Mouse (Mus musculus): ENCODE data around the gene Vasn. TPM values are rescaled to one million over a fixed set of nuclear protein-coding genes. Genes with fewer than 3 reads are reported as not detected.

Vasn gene
- polyA plus RNA-seq, 1 experiment, result 8.1 TPM

DNA sequence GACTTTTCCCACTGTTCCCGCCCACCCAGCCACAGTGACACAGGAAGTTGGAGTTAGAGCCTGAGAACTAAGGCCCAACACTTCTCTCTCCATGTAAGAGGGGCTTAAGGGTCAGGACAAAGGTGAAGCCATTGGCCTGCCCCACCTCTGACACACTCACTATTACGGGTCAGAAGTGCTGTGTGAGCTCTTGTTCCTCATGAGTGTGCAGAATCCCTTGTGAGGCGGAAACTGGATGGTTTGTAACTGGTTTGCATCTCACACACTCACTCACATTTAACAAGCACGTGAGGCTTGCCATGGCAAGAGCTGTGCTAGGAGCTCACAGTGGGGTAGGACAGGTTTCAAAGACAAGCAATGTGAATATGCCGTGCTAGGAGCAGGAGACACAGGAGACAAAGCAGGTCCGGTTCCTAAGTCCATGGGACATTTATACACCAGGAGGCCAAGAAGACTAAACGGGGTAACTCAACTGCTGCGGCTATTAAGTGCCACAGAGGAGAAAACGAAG is 16.9 kb downstream of the Vasn start:
- TF ChIP-seq POLR2A (IDR thresholded peaks at IDR 0.05; ENCODE audit: control insufficient read depth, extremely low read depth, insufficient read depth, low read length, poor library complexity) (no peak), CTCF (IDR thresholded peaks at IDR 0.05; ENCODE audit: borderline replicate concordance, control insufficient read depth, extremely low read depth, insufficient read depth, low read length, poor library complexity) (no peak)
- Histone ChIP-seq H3K27me3 (ENCODE audit: control insufficient read depth, insufficient read depth, low read length) (no peaks in the 10 kb centered on the region), H3K27ac (ENCODE audit: control insufficient read depth, insufficient read depth, low read length) (no peak overlapping the region), H3K36me3 (ENCODE audit: control insufficient read depth, insufficient read depth, low read length) (peaks cover 45% of the 10 kb centered on the region), H3K4me3 (ENCODE audit: control insufficient read depth, insufficient read depth, low read length) (no peak overlapping the region), H3K4me1 (replicated peaks; ENCODE audit: control insufficient read depth, insufficient read depth, low read length) (peaks cover 9% of the 10 kb centered on the region; the same call in 1 of the 2 replicates)
- WGBS, result 91% methylated on average over 9 of the region's 9 CpGs
- no peak for DNase-seq

DNA sequence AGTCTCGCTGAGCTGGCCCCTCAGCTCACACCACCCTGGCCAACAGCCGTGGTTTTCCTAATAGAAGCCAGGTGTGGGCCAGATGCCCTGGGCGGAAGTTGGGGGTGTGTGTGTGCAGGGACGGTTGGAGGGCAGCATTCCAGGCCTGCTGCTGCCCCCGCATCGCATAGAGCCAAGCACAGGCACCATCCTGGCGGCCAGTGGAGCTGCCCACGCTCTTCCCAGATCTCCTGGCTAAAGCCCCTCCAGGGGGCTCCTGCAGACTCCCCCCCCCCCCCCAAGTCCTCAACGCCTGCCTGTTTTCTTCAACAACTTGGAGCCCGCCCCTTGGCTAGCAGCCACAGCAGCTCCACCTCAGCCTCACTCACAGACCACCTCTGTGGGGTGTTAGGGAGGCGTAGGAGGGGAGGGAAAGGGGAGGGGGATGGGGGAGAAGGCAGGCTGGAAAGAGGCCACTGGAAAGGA is 19.1 kb downstream of the Vasn start:
- H3K4me3 ChIP-seq (ENCODE audit: control insufficient read depth, insufficient read depth, low read length), result no peak overlapping the region
- WGBS, result 37% methylated on average over 11 of the region's 11 CpGs
- no peak for TF ChIP-seq CTCF (IDR thresholded peaks at IDR 0.05; ENCODE audit: borderline replicate concordance, control insufficient read depth, extremely low read depth, insufficient read depth, low read length, poor library complexity)
- TF ChIP-seq POLR2A (IDR thresholded peaks at IDR 0.05; ENCODE audit: control insufficient read depth, extremely low read depth, insufficient read depth, low read length, poor library complexity), result no peak
- H3K36me3 ChIP-seq (ENCODE audit: control insufficient read depth, insufficient read depth, low read length), result peaks cover 46% of the 10 kb centered on the region
- H3K27me3 ChIP-seq (ENCODE audit: control insufficient read depth, insufficient read depth, low read length), result no peaks in the 10 kb centered on the region
- no peak overlapping the region for H3K27ac ChIP-seq (ENCODE audit: control insufficient read depth, insufficient read depth, low read length)
- DNase-seq, result no peak
- H3K4me1 ChIP-seq (replicated peaks; ENCODE audit: control insufficient read depth, insufficient read depth, low read length), result peaks cover 9% of the 10 kb centered on the region; the same call in 1 of the 2 replicates

DNA sequence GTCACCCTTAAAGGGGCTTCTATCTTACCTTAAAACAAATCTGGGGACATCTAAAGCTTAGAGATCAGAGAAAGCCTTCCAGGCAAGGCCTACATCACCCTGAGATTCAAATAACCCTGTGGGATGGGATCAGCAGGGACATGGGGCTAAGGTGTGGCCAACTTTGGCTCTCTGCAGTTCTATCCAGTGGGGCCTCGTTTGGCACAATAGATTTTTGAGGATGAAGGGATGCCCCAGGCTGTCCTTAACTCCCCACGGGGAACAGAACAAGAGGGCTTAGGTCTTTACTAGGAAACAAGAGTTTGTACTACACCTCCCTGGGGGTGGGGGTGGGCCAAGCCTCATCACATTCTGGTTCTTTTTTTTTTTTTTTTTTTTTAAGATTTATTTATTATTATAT is 19.6 kb downstream of the Vasn start:
- no peak for DNase-seq
- Histone ChIP-seq H3K27me3 (ENCODE audit: control insufficient read depth, insufficient read depth, low read length) (no peaks in the 10 kb centered on the region), H3K27ac (ENCODE audit: control insufficient read depth, insufficient read depth, low read length) (no peak overlapping the region), H3K4me3 (ENCODE audit: control insufficient read depth, insufficient read depth, low read length) (no peak overlapping the region), H3K4me1 (replicated peaks; ENCODE audit: control insufficient read depth, insufficient read depth, low read length) (peaks cover 9% of the 10 kb centered on the region; the same call in 1 of the 2 replicates), H3K36me3 (ENCODE audit: control insufficient read depth, insufficient read depth, low read length) (peaks cover 49% of the 10 kb centered on the region)
- TF ChIP-seq POLR2A (IDR thresholded peaks at IDR 0.05; ENCODE audit: control insufficient read depth, extremely low read depth, insufficient read depth, low read length, poor library complexity), result no peak
- TF ChIP-seq CTCF (IDR thresholded peaks at IDR 0.05; ENCODE audit: borderline replicate concordance, control insufficient read depth, extremely low read depth, insufficient read depth, low read length, poor library complexity), result no peak
- 75% methylated on average over 2 of the region's 2 CpGs for WGBS

DNA sequence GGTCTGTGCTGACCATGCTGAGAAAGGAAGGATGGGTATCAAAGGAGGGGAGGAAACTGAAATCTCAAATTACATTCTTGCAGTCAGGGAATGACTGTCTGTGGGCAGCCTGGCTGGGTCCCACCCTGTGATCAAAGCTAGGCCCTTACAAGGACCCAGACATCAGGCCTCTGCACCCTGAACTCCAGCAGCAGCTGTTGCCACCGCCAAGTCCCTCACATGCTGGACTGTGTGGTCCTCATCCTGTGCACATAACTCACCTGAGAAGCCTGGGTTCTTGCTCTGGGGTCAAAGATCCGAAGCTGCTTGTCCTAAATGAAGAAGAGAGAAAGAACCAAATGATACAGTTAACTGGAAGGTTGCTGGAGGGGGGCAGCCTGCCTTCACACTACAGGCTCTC is 21.9 kb downstream of the Vasn start:
- peaks cover 9% of the 10 kb centered on the region; the same call in 1 of the 2 replicates for H3K4me1 ChIP-seq (replicated peaks; ENCODE audit: control insufficient read depth, insufficient read depth, low read length)
- no peak overlapping the region for H3K27ac ChIP-seq (ENCODE audit: control insufficient read depth, insufficient read depth, low read length)
- DNase-seq, result no peak
- no peaks in the 10 kb centered on the region for H3K27me3 ChIP-seq (ENCODE audit: control insufficient read depth, insufficient read depth, low read length)
- H3K36me3 ChIP-seq (ENCODE audit: control insufficient read depth, insufficient read depth, low read length), result peaks cover 54% of the 10 kb centered on the region
- WGBS, result 92% methylated on average over 2 of the region's 2 CpGs
- no peak overlapping the region for H3K4me3 ChIP-seq (ENCODE audit: control insufficient read depth, insufficient read depth, low read length)
- TF ChIP-seq CTCF (IDR thresholded peaks at IDR 0.05; ENCODE audit: borderline replicate concordance, control insufficient read depth, extremely low read depth, insufficient read depth, low read length, poor library complexity), result no peak
- TF ChIP-seq POLR2A (IDR thresholded peaks at IDR 0.05; ENCODE audit: control insufficient read depth, extremely low read depth, insufficient read depth, low read length, poor library complexity), result no peak

DNA sequence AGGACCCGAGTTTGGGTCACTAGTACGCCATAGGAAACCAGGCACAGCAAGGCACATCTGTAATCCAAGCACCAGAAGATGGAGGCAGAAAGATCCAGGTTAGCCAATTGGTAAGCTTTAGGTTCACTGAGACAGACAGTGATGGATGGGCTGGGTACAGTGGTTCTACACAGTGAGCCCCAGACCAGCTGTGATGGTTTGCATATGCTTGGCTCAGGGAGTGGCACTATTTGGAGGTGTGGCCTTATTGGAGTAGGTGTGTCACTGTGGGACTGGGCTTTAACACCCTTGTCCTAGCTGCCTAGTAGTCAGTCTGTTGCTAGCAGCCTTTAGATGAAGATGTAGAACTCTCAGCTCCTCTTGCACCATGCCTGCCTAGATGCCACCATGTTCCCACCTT is 24.1 kb downstream of the Vasn start:
- Histone ChIP-seq H3K36me3 (ENCODE audit: control insufficient read depth, insufficient read depth, low read length) (peaks cover 73% of the 10 kb centered on the region), H3K27me3 (ENCODE audit: control insufficient read depth, insufficient read depth, low read length) (no peaks in the 10 kb centered on the region), H3K4me1 (replicated peaks; ENCODE audit: control insufficient read depth, insufficient read depth, low read length) (peaks cover 4% of the 10 kb centered on the region; the same call in 1 of the 2 replicates), H3K4me3 (ENCODE audit: control insufficient read depth, insufficient read depth, low read length) (no peak overlapping the region), H3K27ac (ENCODE audit: control insufficient read depth, insufficient read depth, low read length) (no peak overlapping the region)
- TF ChIP-seq POLR2A (IDR thresholded peaks at IDR 0.05; ENCODE audit: control insufficient read depth, extremely low read depth, insufficient read depth, low read length, poor library complexity), result no peak
- 89% methylated on average over 2 of the region's 2 CpGs for WGBS
- DNase-seq, result no peak

DNA sequence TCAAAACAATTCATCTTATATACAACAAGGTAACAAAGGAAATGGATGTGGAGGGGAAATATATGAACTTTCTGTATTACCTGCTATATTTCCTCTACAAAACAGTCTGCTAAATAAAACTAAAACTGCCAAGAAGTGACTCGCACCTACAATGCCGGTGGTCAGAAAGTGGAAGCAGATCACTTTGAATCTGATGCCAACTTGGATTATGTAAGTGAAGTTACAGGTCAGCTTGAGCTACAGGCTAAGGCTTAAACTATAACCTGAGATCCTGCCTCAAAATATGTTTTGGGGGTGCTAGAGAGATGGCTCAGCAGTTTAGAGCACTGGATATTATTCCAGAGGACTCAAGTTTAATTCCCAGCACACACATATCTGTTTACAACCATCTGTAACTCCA is 26.0 kb downstream of the Vasn start:
- 95% methylated on average over 2 of the region's 2 CpGs for WGBS
- DNase-seq, result no peak
- Histone ChIP-seq H3K27me3 (ENCODE audit: control insufficient read depth, insufficient read depth, low read length) (no peaks in the 10 kb centered on the region), H3K27ac (ENCODE audit: control insufficient read depth, insufficient read depth, low read length) (no peak overlapping the region), H3K4me3 (ENCODE audit: control insufficient read depth, insufficient read depth, low read length) (no peak overlapping the region), H3K4me1 (replicated peaks; ENCODE audit: control insufficient read depth, insufficient read depth, low read length) (no peaks in the 10 kb centered on the region), H3K36me3 (ENCODE audit: control insufficient read depth, insufficient read depth, low read length) (peaks cover 80% of the 10 kb centered on the region)
- TF ChIP-seq CTCF (IDR thresholded peaks at IDR 0.05; ENCODE audit: borderline replicate concordance, control insufficient read depth, extremely low read depth, insufficient read depth, low read length, poor library complexity), result no peak
- TF ChIP-seq POLR2A (IDR thresholded peaks at IDR 0.05; ENCODE audit: control insufficient read depth, extremely low read depth, insufficient read depth, low read length, poor library complexity), result no peak
